Mouse (Mus musculus): ENCODE measurements at regions not wholly inside any gene's neighbourhood (a gene's known extent, or its start where the extent isn't known, plus 50 kb on each side); places are given as distances from the start of the nearest gene placed in this dataset.

- DNase-seq (ENCODE audit: extremely low read depth, insufficient read length, low spot score): no peak
Observed at GRCm38 (mm10) chr8:103245864-103246263, 460.4 kb upstream of the Cdh11 start.

- DNase-seq (ENCODE audit: extremely low read depth, insufficient read length, low spot score): no peak
Observed at GRCm38 (mm10) chr8:103261236-103261635, 475.8 kb upstream of the Cdh11 start.

- no peak for DNase-seq (ENCODE audit: extremely low read depth, insufficient read length, low spot score)
Observed at GRCm38 (mm10) chr8:103270035-103270434, 484.6 kb upstream of the Cdh11 start.

- no peak for DNase-seq (ENCODE audit: extremely low read depth, insufficient read length, low spot score)
Observed at GRCm38 (mm10) chr8:103270815-103271553, 485.5 kb upstream of the Cdh11 start.

- DNase-seq (ENCODE audit: extremely low read depth, insufficient read length, low spot score): no peak
Observed at GRCm38 (mm10) chr8:103272305-103273079, 487.1 kb upstream of the Cdh11 start.

- no peak for DNase-seq (ENCODE audit: extremely low read depth, insufficient read length, low spot score)
Observed at GRCm38 (mm10) chr8:103273476-103273875, 488.0 kb upstream of the Cdh11 start.

GRCm38 (mm10) chr8:103281801-103282200 lies 496.4 kb upstream of the Cdh11 start:
- no peak for DNase-seq (ENCODE audit: extremely low read depth, insufficient read length, low spot score)

- DNase-seq (ENCODE audit: extremely low read depth, insufficient read length, low spot score): no peak
Observed at GRCm38 (mm10) chr8:103288561-103288974, 503.1 kb upstream of the Cdh11 start.

- DNase-seq (ENCODE audit: extremely low read depth, insufficient read length, low spot score): no peak
Observed at GRCm38 (mm10) chr8:103292896-103293295, 507.5 kb upstream of the Cdh11 start.

- no peak for DNase-seq (ENCODE audit: extremely low read depth, insufficient read length, low spot score)
Observed at GRCm38 (mm10) chr8:103306476-103307183, 521.2 kb upstream of the Cdh11 start.

- no peak for DNase-seq (ENCODE audit: extremely low read depth, insufficient read length, low spot score)
Observed at GRCm38 (mm10) chr8:103313576-103313975, 528.1 kb upstream of the Cdh11 start.

- no peak for DNase-seq (ENCODE audit: extremely low read depth, insufficient read length, low spot score)
Observed at GRCm38 (mm10) chr8:103314279-103315022, 529.0 kb upstream of the Cdh11 start.

GRCm38 (mm10) chr8:103315742-103316141 lies 530.3 kb upstream of the Cdh11 start:
- DNase-seq (ENCODE audit: extremely low read depth, insufficient read length, low spot score): no peak

GRCm38 (mm10) chr8:103316691-103317091 lies 531.2 kb upstream of the Cdh11 start:
- DNase-seq (ENCODE audit: extremely low read depth, insufficient read length, low spot score): no peak

- DNase-seq (ENCODE audit: extremely low read depth, insufficient read length, low spot score): no peak
Observed at GRCm38 (mm10) chr8:103317149-103317725, 531.8 kb upstream of the Cdh11 start.

GRCm38 (mm10) chr8:103324016-103324665 lies 538.7 kb upstream of the Cdh11 start:
- DNase-seq (ENCODE audit: extremely low read depth, insufficient read length, low spot score): no peak

- DNase-seq (ENCODE audit: extremely low read depth, insufficient read length, low spot score): no peak
Observed at GRCm38 (mm10) chr8:103331415-103331814, 546.0 kb upstream of the Cdh11 start.

GRCm38 (mm10) chr8:103337314-103337713 lies 551.9 kb upstream of the Cdh11 start:
- no peak for DNase-seq (ENCODE audit: extremely low read depth, insufficient read length, low spot score)

- DNase-seq (ENCODE audit: extremely low read depth, insufficient read length, low spot score): no peak
Observed at GRCm38 (mm10) chr8:103339042-103339441, 553.6 kb upstream of the Cdh11 start.

GRCm38 (mm10) chr8:103339951-103340350 lies 554.5 kb upstream of the Cdh11 start:
- DNase-seq (ENCODE audit: extremely low read depth, insufficient read length, low spot score): no peak

Data from 3134 (cell line).